Mouse (Mus musculus) gastrocnemius, adult 18-20 months (tissue): ENCODE measurements around the gene Serinc3. TPM values are rescaled to one million over a fixed set of nuclear protein-coding genes. Genes with fewer than 3 reads are reported as not detected.
"Not testable (repeated sequence)": the region's sequence is repeated elsewhere in the genome, so short reads cannot be mapped to it uniquely, and the experiment has no call there.

ENCODE experiments used
- DNase-seq: peaks from one replicate; pipeline ENCODE4 v3.0.0; 2021; ENCODE audit warnings: low spot score
- total RNA-seq, 2 experiments: library from RNA; stranded (reverse); gene quantifications; 2 replicates each; pipeline ENCODE4 v1.2.3; 2021

Serinc3 gene
- total RNA-seq, 2 experiments from 2014 or later = 103 to 119 TPM

- DNase-seq = no peak
Observed at GRCm38 (mm10) chr2:163634211-163634610, 10.7 kb downstream of the Serinc3 start.

- no peak for DNase-seq
Observed at GRCm38 (mm10) chr2:163631715-163632114, 13.2 kb downstream of the Serinc3 start.

GRCm38 (mm10) chr2:163631223-163631622, 13.7 kb downstream of the Serinc3 start:
- no peak for DNase-seq

GRCm38 (mm10) chr2:163621401-163621800, 23.5 kb downstream of the Serinc3 start:
- not testable (repeated sequence) for DNase-seq

GRCm38 (mm10) chr2:163620451-163620850, 24.5 kb downstream of the Serinc3 start:
- DNase-seq = no peak

GRCm38 (mm10) chr2:163617874-163618273, 27.1 kb downstream of the Serinc3 start:
- DNase-seq = no peak

- no peak for DNase-seq
Observed at GRCm38 (mm10) chr2:163617232-163617863, 27.6 kb downstream of the Serinc3 start.

GRCm38 (mm10) chr2:163616652-163617227, 28.2 kb downstream of the Serinc3 start:
- no peak for DNase-seq

GRCm38 (mm10) chr2:163615906-163616651, 28.9 kb downstream of the Serinc3 start:
- no peak for DNase-seq

- DNase-seq = no peak
Observed at GRCm38 (mm10) chr2:163615401-163615800, 29.5 kb downstream of the Serinc3 start.

- no peak for DNase-seq
Observed at GRCm38 (mm10) chr2:163613990-163614389, 30.9 kb downstream of the Serinc3 start.

GRCm38 (mm10) chr2:163613206-163613605, 31.7 kb downstream of the Serinc3 start:
- no peak for DNase-seq

GRCm38 (mm10) chr2:163611176-163611575, 33.8 kb downstream of the Serinc3 start:
- no peak for DNase-seq

GRCm38 (mm10) chr2:163609281-163609975, 35.5 kb downstream of the Serinc3 start:
- no peak for DNase-seq

- DNase-seq = no peak
Observed at GRCm38 (mm10) chr2:163608008-163608407, 36.9 kb downstream of the Serinc3 start.

GRCm38 (mm10) chr2:163606161-163606560, 38.8 kb downstream of the Serinc3 start:
- no peak for DNase-seq

- DNase-seq = peak; percentile 84
Observed at GRCm38 (mm10) chr2:163602101-163602971, 42.6 kb downstream of the Serinc3 start, which contains the start of gene Ttpal. Gene Ttpal, plus strand, starts transcription at chr2:163602314.

GRCm38 (mm10) chr2:163601712-163602100, 43.2 kb downstream of the Serinc3 start:
- DNase-seq = no peak

GRCm38 (mm10) chr2:163601066-163601465, 43.9 kb downstream of the Serinc3 start:
- DNase-seq = no peak

GRCm38 (mm10) chr2:163599226-163599625, 45.7 kb downstream of the Serinc3 start:
- DNase-seq = peak; percentile 79

GRCm38 (mm10) chr2:163597661-163598060, 47.3 kb downstream of the Serinc3 start:
- no peak for DNase-seq
